Mouse (Mus musculus) large intestine, adult 2 months (tissue): ENCODE measurements around the gene Hsf5. TPM values are rescaled to one million over a fixed set of nuclear protein-coding genes. Genes with fewer than 3 reads are reported as not detected.

Experiments used
- DNase-seq: peaks from one replicate; pipeline ENCODE4 v3.0.0-alpha.2; 2012; ENCODE audit warnings: low read depth, low spot score
- WGBS: fragments of 180-500 bp; shearing (Covaris S2); methylation state at CpG from one replicate; pipeline ENCODE4 v1.1.7; 2018; 5-methylcytosine and 5-hydroxymethylcytosine counted together
- polyA plus RNA-seq: library from polyadenylated mRNA; depleted of rRNA; stranded (reverse); fragments of >200 nt; gene quantifications from 2 replicates; pipeline ENCODE4 v1.2.3, GENCODE M21; 2012; rRNA removed

Gene Hsf5
- 0.04 and 0.19 TPM in 2 replicates for polyA plus RNA-seq

- 94% methylated on average over 68 of the region's 69 CpGs for WGBS
- DNase-seq, result no peak
These were observed at the start of gene Hsf5 for GRCm38 (mm10) chr11:87616790-87617474. Gene Hsf5, plus strand, starts transcription at chr11:87617164.

DNA sequence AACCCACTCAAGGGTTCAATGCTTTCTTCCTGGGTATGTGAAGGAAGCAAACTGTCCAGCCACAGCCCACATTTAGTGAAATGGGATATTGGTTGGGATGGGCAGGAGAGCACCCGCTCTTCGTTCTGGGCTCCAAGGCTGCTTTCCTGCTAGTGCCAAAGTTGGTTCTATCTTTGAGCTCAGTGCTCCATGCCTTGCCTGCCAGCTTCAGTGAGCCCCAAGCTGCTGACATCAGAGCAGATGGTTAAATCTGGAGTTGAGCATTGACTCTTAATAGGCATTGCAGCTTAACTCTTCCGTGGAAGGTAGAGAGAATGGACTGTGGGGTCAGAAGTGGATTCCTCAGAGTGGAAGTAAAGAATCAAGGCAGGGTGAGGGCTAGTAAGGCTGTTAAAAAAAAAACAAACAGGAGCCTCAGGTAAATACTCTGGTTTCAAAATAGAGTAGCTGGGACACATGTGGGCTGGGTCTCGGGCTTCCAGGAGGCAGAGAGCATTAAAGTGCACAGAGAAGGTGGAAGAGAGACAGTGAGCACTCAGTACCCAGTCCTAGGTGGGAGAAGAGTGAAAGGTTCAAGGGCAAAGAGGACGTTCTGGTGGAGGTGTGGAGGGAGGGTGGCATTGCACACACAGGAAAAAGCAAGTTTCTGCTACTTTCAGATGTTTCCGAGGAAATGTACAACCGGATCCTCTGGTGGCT is 48.6 kb upstream of the Hsf5 start, which contains the start of gene Sept4:
Gene Sept4 (plus strand): TSS at position 649 of the 699 bp plus-strand sequence.
- 60% methylated on average over 7 of the region's 7 CpGs for WGBS
- DNase-seq, result no peak

GRCm38 (mm10) chr11:87570743-87571142 is 46.2 kb upstream of the Hsf5 start:
- 65% methylated on average over 5 of the region's 5 CpGs for WGBS
- DNase-seq, result no peak

DNA sequence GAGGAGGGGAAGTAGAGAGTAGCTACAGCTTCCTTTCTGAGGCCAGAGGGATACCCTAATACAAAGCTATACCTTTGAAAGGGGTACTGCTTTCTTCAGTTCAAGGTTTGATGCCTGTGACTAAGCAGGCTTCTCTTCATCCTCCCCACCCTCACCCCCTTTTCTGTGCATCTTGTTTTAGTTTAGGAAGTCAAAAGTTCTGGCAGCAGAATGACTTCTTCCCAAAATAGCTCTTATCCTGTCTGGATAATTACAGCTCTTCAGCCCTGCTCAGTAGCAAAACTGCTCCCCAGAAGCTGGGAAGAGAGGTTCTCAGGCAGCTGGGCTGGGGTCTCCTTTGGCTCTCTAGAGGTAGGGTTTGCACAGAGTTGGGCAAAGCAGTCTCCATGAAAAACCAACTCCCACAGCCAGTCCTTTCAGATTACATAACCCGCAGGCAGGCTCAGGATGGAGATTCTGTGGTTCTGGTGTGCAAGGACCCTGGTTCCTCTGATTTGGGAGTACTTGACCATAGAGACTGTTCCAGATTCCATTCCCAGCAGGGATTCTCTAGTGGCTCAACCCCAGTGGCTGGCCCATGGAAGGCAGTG is 45.5 kb upstream of the Hsf5 start:
- WGBS, result 77% methylated on average over 1 of the region's 1 CpGs
- no peak for DNase-seq

- WGBS, result 69% methylated on average over 7 of the region's 7 CpGs
- no peak for DNase-seq
These were observed 43.2 kb upstream of the Hsf5 start for GRCm38 (mm10) chr11:87573751-87574150.

DNA sequence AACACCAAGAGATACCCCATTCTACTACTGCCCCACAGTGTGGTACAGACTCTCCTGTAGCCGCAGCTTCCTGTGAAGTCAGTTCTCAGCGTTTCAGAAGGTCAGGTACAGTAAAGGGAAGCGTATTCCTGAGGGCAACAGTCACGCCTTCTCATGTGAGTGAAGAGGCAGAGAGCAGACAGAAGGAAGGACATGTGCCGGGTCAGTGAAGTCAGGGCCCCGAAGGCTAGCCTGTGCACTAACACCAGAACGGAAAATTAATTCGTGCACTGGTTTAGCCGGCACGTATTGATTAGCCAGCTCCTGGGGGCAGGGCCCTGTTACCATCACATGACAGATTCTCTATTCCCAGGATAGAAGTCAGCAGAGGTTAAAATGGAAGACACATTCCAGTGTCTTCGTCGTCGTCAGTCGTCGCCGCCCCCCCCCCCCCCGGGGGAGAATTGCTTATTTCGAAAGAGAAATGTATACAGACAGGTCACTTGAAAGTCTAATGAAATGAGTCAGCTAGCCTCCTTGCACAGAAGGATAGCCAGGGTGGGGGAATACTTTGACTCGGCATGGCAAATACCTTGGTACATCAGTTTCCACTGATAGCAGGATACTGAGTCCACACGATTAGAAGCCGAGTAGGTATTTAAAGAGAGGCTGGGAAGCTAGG is 42.3 kb upstream of the Hsf5 start:
- no peak for DNase-seq
- WGBS, result 61% methylated on average over 21 of the region's 21 CpGs

- no peak for DNase-seq
- WGBS, result 44% methylated on average over 6 of the region's 6 CpGs
These were observed 39.2 kb upstream of the Hsf5 start for GRCm38 (mm10) chr11:87577601-87578248.

- DNase-seq, result no peak
- 2% methylated on average over 40 of the region's 40 CpGs for WGBS
These were observed 38.6 kb upstream of the Hsf5 start for GRCm38 (mm10) chr11:87578249-87578962.

GRCm38 (mm10) chr11:87578963-87579601 is 37.9 kb upstream of the Hsf5 start:
- DNase-seq, result no peak
- WGBS, result 25% methylated on average over 10 of the region's 10 CpGs

GRCm38 (mm10) chr11:87579713-87580112 is 37.3 kb upstream of the Hsf5 start:
- DNase-seq, result no peak
- WGBS, result 65% methylated on average over 1 of the region's 1 CpGs

DNA sequence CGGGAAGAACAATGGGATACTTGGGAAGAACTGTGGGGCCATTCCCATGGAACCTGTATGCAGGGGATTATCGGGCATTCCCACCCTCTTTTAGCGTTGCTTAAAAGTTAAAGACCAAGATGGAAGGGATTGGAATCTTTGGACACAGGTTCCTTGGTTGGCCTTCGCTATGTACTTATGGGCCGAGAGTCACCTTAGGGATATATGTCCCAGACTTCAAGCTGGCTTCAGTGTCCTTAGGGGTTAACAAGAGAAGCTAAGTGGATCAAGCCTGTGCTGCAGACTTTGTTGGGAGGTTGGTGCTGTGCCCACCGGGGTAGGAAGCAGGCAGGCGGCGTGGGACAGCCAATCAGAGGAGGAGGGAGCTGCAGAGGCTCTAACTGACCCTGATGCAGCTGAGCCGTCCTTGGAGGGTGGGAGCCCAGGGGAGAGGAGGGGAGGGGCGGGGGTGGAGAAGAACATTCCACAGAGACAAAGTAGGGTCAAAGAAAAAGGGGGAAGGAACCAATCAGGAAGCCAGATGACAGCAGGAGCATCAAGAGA is 36.4 kb upstream of the Hsf5 start:
- DNase-seq, result no peak
- 59% methylated on average over 10 of the region's 10 CpGs for WGBS

DNA sequence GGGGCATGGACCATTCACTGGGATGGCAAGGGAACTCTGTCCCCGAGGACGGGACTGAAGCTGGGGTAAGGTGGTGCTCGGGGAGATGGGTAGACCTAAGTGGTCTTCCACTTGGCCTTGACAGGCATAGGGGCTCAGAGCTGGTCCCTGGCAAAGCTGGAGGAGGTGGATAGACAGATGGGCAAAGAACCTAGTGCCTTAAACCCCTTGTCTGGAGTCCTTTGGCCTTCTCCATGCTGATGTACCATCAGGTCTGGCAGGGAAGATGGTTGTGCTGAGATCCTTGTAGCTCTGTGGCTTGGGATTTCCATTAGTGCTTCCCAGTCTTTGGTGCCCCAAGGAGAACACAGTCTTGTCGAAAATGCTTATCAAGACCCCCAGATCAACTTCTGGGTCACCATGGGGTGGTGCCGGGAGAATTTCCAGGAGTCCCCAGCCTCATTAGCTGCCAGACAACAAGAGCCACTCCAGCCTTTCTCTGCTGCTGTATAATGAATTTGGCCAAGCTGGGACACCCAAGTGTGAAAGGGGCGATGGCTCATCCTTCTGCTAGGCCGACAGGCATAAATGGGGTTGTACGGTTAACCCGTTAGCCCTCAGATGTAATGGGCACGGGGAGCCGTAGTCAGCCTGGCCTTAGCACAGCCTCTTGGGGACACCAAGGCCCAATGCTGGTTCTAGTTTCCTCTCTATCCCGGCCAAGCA is 35.7 kb upstream of the Hsf5 start:
- WGBS, result 81% methylated on average over 12 of the region's 12 CpGs
- no peak for DNase-seq

DNA sequence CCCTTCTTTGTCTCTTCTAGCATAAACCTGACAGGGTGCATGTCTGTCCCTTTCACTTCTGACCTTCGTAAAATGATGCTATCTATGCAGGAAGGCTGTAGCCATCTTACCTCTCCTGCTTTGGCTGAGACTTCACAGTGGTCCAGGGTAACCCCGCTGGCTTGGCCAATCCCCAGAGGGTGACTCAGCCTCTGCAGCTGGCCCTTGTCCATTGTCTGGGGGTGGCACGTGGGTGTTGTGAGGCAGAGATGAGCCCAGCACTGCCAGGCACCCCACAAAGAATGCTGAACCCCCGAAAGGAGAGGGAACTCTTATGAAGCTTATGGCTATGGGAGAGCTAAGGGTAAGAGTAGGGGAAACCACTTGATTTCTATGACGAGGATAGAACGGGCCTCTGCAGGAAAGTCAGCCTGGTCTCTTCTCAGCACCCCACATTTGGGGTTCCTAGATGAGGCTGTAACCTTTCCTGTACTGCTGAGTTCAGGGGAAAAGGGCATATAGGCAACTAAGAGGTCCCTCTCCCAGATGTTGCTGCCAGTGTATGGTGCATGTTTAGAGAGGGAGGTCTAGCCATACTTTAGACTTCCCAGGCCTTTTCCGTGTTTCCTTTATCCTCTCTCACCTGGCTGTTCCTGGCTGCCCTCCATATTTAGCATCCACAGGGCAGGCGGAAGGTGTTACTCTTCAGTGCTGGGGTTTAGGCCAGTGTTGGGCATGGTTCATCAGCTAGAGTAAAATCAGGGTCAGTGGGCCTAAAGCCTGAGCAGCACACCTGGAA is 34.8 kb upstream of the Hsf5 start:
- 70% methylated on average over 8 of the region's 8 CpGs for WGBS
- no peak for DNase-seq

- 75% methylated on average over 6 of the region's 6 CpGs for WGBS
- DNase-seq, result no peak
These were observed 33.5 kb upstream of the Hsf5 start for GRCm38 (mm10) chr11:87583291-87584034.

DNA sequence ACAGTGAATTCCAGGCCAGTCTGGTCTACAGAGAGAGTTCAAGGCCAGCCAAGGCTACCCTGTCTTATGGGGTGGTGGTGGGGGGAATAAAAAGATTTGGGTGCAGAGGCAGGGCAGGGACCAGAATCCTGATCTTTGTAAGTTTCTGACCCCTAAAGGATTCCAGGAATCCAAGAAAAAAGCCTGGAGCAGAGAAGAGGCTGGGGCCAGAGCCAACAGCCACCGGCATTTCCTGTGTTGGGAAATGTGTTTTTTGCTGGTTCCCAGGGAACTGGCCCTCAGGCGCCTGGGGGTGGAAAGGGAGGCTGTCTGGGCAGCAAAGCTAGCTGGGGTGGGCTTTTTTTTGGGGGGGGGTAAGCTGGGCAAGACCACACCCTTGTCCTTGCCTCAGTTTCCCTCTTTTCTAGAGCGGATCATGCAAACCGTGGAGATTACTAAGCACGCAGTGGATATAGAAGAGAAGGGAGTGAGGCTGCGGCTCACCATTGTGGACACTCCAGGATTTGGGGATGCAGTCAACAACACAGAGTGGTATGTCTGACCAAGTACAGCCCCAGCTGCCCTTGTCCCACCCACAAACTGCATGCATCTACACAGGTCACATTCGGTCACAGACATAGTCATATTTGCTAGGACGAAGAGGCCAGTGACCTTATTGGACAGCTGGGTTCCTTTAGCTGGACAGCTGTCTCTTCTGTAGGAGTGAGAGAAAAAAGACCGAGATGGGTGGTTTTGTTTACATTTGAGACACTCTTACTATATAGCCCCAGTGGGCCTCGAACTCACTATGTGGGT is 32.1 kb upstream of the Hsf5 start:
- WGBS, result 69% methylated on average over 10 of the region's 10 CpGs
- DNase-seq, result no peak
